Mouse (Mus musculus): Measurements from ENCODE around the gene Abtb2. TPM values are rescaled to one million over a fixed set of nuclear protein-coding genes. Genes with fewer than 3 reads are reported as not detected.

Abtb2 gene
- total RNA-seq, 1 experiment: 5.5 TPM

DNA sequence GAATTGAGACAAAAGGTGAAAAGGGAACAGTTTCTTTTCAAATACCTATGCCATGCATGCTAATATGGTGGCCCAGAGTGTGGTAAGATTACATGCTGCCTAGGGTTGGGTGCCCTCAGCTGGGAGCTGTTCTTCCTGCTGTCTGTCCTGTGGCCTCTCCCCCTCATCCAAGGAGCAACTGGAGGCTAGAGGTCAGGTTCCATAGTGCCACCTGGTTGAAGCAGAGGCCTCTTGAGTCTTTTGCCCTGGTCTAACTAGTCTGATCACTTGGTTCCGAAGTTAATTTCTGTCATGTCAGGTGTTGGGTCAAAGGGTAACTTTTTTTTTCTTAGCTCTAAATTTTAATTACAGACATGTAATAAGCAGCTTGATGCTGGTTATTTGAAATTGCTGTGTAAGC lies 33.2 kb downstream of the Abtb2 start:
- no peak for DNase-seq (ENCODE audit: low read depth, low spot score)
- H3K4me3 ChIP-seq (ENCODE audit: insufficient read depth in 1 of 2, low read depth in 1 of 2, low read length in 2 of 2, poor library complexity in 1 of 2, severe bottlenecking in 1 of 2): no peak overlapping the region
- no peaks in the 10 kb centered on the region for H3K9me3 ChIP-seq (ENCODE audit: control insufficient read depth, insufficient read depth, low read depth, low read length)
- H3K27ac ChIP-seq (ENCODE audit: insufficient read depth, low read depth, low read length, poor library complexity, severe bottlenecking): no peak overlapping the region
- in situ Hi-C loops (cut with MboI; ENCODE audit: low sequenced_read_pairs in 2 of 2, unreplicated experiment in 2 of 2): no loop called here
- no peaks in the 10 kb centered on the region for H3K36me3 ChIP-seq (ENCODE audit: control insufficient read depth, insufficient read depth, low read length, poor library complexity, severe bottlenecking)
- no peak overlapping the region for H3K9ac ChIP-seq (ENCODE audit: insufficient read depth, low read depth, low read length, poor library complexity, severe bottlenecking)
- TF ChIP-seq ZC3H11A (IDR thresholded peaks at IDR 0.05; ENCODE audit: borderline replicate concordance, low read depth, low read length) (no peak), HCFC1 (IDR thresholded peaks at IDR 0.05; ENCODE audit: borderline replicate concordance, insufficient read depth, low read length) (no peak), MAFK (IDR thresholded peaks at IDR 0.05; ENCODE audit: insufficient read depth, low read depth, low read length) (no peak), CHD2 (IDR thresholded peaks at IDR 0.05; ENCODE audit: low read depth, low read length) (no peak), ZNF384 (IDR thresholded peaks at IDR 0.05; ENCODE audit: low read depth, low read length) (no peak)
- H3K4me1 ChIP-seq (ENCODE audit: control insufficient read depth in 2 of 2, insufficient read depth in 2 of 2, low read length in 2 of 2, poor library complexity in 1 of 2): 0 out of 4 replicates have a peak, but pooled peaks cover 0 to 2% of the 10 kb centered on the region in 2 experiments

GRCm38 (mm10) chr2:103600165-103600891 lies 34.2 kb downstream of the Abtb2 start:
- Histone ChIP-seq H3K9ac (ENCODE audit: insufficient read depth, low read depth, low read length, poor library complexity, severe bottlenecking) (no peak overlapping the region), H3K4me3 (ENCODE audit: insufficient read depth in 1 of 2, low read depth in 1 of 2, low read length in 2 of 2, poor library complexity in 1 of 2, severe bottlenecking in 1 of 2) (no peak overlapping the region), H3K27ac (ENCODE audit: insufficient read depth, low read depth, low read length, poor library complexity, severe bottlenecking) (no peak overlapping the region), H3K36me3 (ENCODE audit: control insufficient read depth, insufficient read depth, low read length, poor library complexity, severe bottlenecking) (no peaks in the 10 kb centered on the region), H3K4me1 (ENCODE audit: control insufficient read depth in 2 of 2, insufficient read depth in 2 of 2, low read length in 2 of 2, poor library complexity in 1 of 2) (0 out of 4 replicates have a peak, but pooled peaks cover 0 to 2% of the 10 kb centered on the region in 2 experiments), H3K9me3 (ENCODE audit: control insufficient read depth, insufficient read depth, low read depth, low read length) (no peaks in the 10 kb centered on the region)
- no peak for DNase-seq (ENCODE audit: low read depth, low spot score)
- in situ Hi-C loops (cut with MboI; ENCODE audit: low sequenced_read_pairs in 2 of 2, unreplicated experiment in 2 of 2): no loop called here
- TF ChIP-seq HCFC1 (IDR thresholded peaks at IDR 0.05; ENCODE audit: borderline replicate concordance, insufficient read depth, low read length) (no peak), MAFK (IDR thresholded peaks at IDR 0.05; ENCODE audit: insufficient read depth, low read depth, low read length) (no peak), ZC3H11A (IDR thresholded peaks at IDR 0.05; ENCODE audit: borderline replicate concordance, low read depth, low read length) (no peak), CHD2 (IDR thresholded peaks at IDR 0.05; ENCODE audit: low read depth, low read length) (no peak), ZNF384 (IDR thresholded peaks at IDR 0.05; ENCODE audit: low read depth, low read length) (no peak)

GRCm38 (mm10) chr2:103601126-103601525 lies 35.0 kb downstream of the Abtb2 start:
- TF ChIP-seq ZC3H11A (IDR thresholded peaks at IDR 0.05; ENCODE audit: borderline replicate concordance, low read depth, low read length) (no peak), HCFC1 (IDR thresholded peaks at IDR 0.05; ENCODE audit: borderline replicate concordance, insufficient read depth, low read length) (no peak), ZNF384 (IDR thresholded peaks at IDR 0.05; ENCODE audit: low read depth, low read length) (no peak), CHD2 (IDR thresholded peaks at IDR 0.05; ENCODE audit: low read depth, low read length) (no peak), MAFK (IDR thresholded peaks at IDR 0.05; ENCODE audit: insufficient read depth, low read depth, low read length) (no peak)
- no peaks in the 10 kb centered on the region for H3K36me3 ChIP-seq (ENCODE audit: control insufficient read depth, insufficient read depth, low read length, poor library complexity, severe bottlenecking)
- 0 out of 4 replicates have a peak, but pooled peaks cover 0 to 2% of the 10 kb centered on the region in 2 experiments for H3K4me1 ChIP-seq (ENCODE audit: control insufficient read depth in 2 of 2, insufficient read depth in 2 of 2, low read length in 2 of 2, poor library complexity in 1 of 2)
- no peak for DNase-seq (ENCODE audit: low read depth, low spot score)
- H3K9me3 ChIP-seq (ENCODE audit: control insufficient read depth, insufficient read depth, low read depth, low read length): no peaks in the 10 kb centered on the region
- in situ Hi-C loops (cut with MboI; ENCODE audit: low sequenced_read_pairs in 2 of 2, unreplicated experiment in 2 of 2): no loop called here
- H3K27ac ChIP-seq (ENCODE audit: insufficient read depth, low read depth, low read length, poor library complexity, severe bottlenecking): no peak overlapping the region
- H3K4me3 ChIP-seq (ENCODE audit: insufficient read depth in 1 of 2, low read depth in 1 of 2, low read length in 2 of 2, poor library complexity in 1 of 2, severe bottlenecking in 1 of 2): no peak overlapping the region
- H3K9ac ChIP-seq (ENCODE audit: insufficient read depth, low read depth, low read length, poor library complexity, severe bottlenecking): no peak overlapping the region

GRCm38 (mm10) chr2:103601531-103601930 lies 35.4 kb downstream of the Abtb2 start:
- no peak for TF ChIP-seq MAFK (IDR thresholded peaks at IDR 0.05; ENCODE audit: insufficient read depth, low read depth, low read length)
- TF ChIP-seq HCFC1 (IDR thresholded peaks at IDR 0.05; ENCODE audit: borderline replicate concordance, insufficient read depth, low read length): no peak
- TF ChIP-seq CHD2 (IDR thresholded peaks at IDR 0.05; ENCODE audit: low read depth, low read length): no peak
- no peak for TF ChIP-seq ZNF384 (IDR thresholded peaks at IDR 0.05; ENCODE audit: low read depth, low read length)
- H3K36me3 ChIP-seq (ENCODE audit: control insufficient read depth, insufficient read depth, low read length, poor library complexity, severe bottlenecking): no peaks in the 10 kb centered on the region
- no peaks in the 10 kb centered on the region for H3K9me3 ChIP-seq (ENCODE audit: control insufficient read depth, insufficient read depth, low read depth, low read length)
- in situ Hi-C loops (cut with MboI; ENCODE audit: low sequenced_read_pairs in 2 of 2, unreplicated experiment in 2 of 2): no loop called here
- no peak overlapping the region for H3K4me3 ChIP-seq (ENCODE audit: insufficient read depth in 1 of 2, low read depth in 1 of 2, low read length in 2 of 2, poor library complexity in 1 of 2, severe bottlenecking in 1 of 2)
- no peak for DNase-seq (ENCODE audit: low read depth, low spot score)
- H3K4me1 ChIP-seq (ENCODE audit: control insufficient read depth in 2 of 2, insufficient read depth in 2 of 2, low read length in 2 of 2, poor library complexity in 1 of 2): 0 out of 4 replicates have a peak, but pooled peaks cover 0 to 2% of the 10 kb centered on the region in 2 experiments
- H3K27ac ChIP-seq (ENCODE audit: insufficient read depth, low read depth, low read length, poor library complexity, severe bottlenecking): no peak overlapping the region
- no peak overlapping the region for H3K9ac ChIP-seq (ENCODE audit: insufficient read depth, low read depth, low read length, poor library complexity, severe bottlenecking)

Measured in ES-E14 (cell line).